Mouse (Mus musculus) megakaryocyte, embryonic 14.5 days (primary cell): ENCODE results near the gene Tnfrsf17. TPM values are rescaled to one million over a fixed set of nuclear protein-coding genes. Genes with fewer than 3 reads are reported as not detected.
A peak's percentile ranks its signal among the peaks of the same experiment; 100 is the strongest.

Source experiments
- H3K27me3 ChIP-seq: replicated peaks from 2 replicates; pipeline ENCODE3; 2012; ENCODE audit warnings: inconsistent platforms
- H3K36me3 ChIP-seq: replicated peaks from 2 replicates; pipeline ENCODE3; 2012; ENCODE audit warnings: low read length, inconsistent platforms, mixed read lengths
- H3K4me1 ChIP-seq: 2 replicates; pipeline ENCODE4 v1.6.1; 2012; ENCODE audit warnings: inconsistent platforms
- H3K4me3 ChIP-seq: replicated peaks from 2 replicates; pipeline ENCODE3; 2012; ENCODE audit warnings: moderate library complexity, mild to moderate bottlenecking, inconsistent platforms
- H3K9me3 ChIP-seq: 2 replicates; pipeline ENCODE4 v1.6.1; 2012; ENCODE audit warnings: inconsistent platforms
- FLI1 ChIP-seq: IDR thresholded peaks from 2 replicates; pipeline ENCODE4 v1.6.1; 2012; ENCODE audit warnings: low read length, inconsistent platforms, mixed read lengths
- GATA1 ChIP-seq: IDR thresholded peaks from 3 replicates; pipeline ENCODE4 v1.6.1; 2012; ENCODE audit warnings: mixed read lengths, low read length, inconsistent platforms, borderline replicate concordance
- polyA plus RNA-seq: library from polyadenylated mRNA; stranded (reverse); fragments of >175 nt; gene quantifications from 2 replicates; pipeline ENCODE4 v1.2.3, GENCODE M21; 2012; ENCODE audit warnings: low replicate concordance; ENCODE audit not compliant: insufficient read depth

Tnfrsf17 gene
- polyA plus RNA-seq, 1 experiment = not detected

GRCm38 (mm10) chr16:11303741-11304140 lies 9.9 kb upstream of the Tnfrsf17 start:
- no peaks in the 10 kb centered on the region for H3K27me3 ChIP-seq
- no peaks in the 10 kb centered on the region for H3K9me3 ChIP-seq
- TF ChIP-seq FLI1 (no peak), GATA1 (no peak)
- 0 out of 2 replicates have a peak, but pooled peaks cover 3% of the 10 kb centered on the region for H3K4me1 ChIP-seq
- H3K36me3 ChIP-seq = no peaks in the 10 kb centered on the region
- no peak overlapping the region for H3K4me3 ChIP-seq

DNA sequence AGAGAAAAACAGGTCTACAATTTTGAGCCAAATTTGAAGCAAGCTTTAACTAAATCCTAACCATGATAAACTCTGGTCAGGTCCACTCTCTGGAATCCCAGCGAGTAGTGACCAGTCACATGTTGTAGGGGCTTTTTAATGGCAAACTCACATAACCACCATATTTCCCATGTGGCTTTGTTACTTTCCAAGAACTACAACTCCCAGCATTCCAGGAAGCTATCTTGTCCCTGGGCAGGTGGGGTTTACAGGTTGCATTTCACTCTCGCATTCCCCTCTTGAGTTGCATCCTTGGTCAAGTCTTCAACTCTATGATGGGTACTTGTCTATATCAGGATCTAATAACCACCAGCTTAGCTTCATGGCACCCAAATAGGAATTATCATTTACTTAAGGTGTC lies 8.1 kb upstream of the Tnfrsf17 start:
- TF ChIP-seq GATA1 (no peak), FLI1 (no peak)
- no peak overlapping the region for H3K4me3 ChIP-seq
- no peaks in the 10 kb centered on the region for H3K36me3 ChIP-seq
- H3K4me1 ChIP-seq = peaks cover 7% of the 10 kb centered on the region
- H3K9me3 ChIP-seq = no peaks in the 10 kb centered on the region
- H3K27me3 ChIP-seq = no peaks in the 10 kb centered on the region

DNA sequence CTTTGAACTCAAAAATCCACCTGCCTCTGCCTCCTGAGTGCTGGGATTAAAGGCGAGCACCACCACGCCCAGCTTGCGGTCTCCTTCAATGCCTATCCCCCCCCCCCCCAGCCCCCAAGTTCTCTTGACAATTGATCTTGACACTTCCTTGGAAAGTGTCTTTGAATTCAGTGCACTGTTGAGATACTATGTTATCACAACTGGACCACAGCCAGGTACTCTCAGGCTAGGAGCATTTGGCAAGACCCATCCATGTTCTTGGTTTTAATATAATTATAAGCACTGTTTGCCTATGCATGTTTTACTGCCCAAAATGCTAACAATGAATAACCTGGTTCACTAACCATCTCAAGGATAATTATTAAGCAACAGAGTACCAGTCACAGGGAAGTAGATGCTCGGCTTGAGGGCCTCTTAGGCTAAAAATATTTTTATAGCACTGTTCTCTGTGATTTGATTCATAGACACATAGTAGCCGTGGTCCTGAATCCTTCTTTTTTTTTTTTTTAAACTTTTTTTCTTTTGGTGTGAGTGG lies 2.2 kb downstream of the Tnfrsf17 start:
- TF ChIP-seq GATA1 (no peak), FLI1 (no peak)
- Histone ChIP-seq H3K27me3 (peaks cover 2% of the 10 kb centered on the region), H3K4me3 (no peak overlapping the region)

DNA sequence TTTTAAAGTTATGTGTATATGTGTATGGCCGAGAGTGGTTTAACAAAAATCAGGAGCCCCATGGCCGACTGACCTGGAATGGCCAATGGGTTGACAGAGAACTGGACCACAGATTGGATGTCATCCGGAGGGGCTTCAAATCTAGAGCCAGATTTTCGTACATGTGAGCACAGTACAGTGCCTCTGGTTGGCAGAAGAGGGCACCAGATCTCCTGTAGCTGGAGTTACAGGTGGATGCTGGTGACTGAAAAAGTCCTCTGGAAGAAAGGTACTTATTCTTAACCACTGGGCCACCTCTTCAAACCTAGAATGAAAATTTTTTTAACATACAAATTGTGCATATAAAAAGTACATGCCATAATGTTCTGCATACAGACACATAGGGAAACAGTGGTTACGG lies 3.1 kb downstream of the Tnfrsf17 start:
- Histone ChIP-seq H3K9me3 (no peaks in the 10 kb centered on the region), H3K36me3 (no peaks in the 10 kb centered on the region), H3K4me1 (peaks cover 31% of the 10 kb centered on the region), H3K27me3 (peaks cover 2% of the 10 kb centered on the region), H3K4me3 (no peak overlapping the region)
- no peak for TF ChIP-seq FLI1
- no peak for TF ChIP-seq GATA1

More for the DNA sequence above, 2.2 kb downstream of the Tnfrsf17 start:
- H3K36me3 ChIP-seq = no peaks in the 10 kb centered on the region
- H3K4me1 ChIP-seq = peaks cover 31% of the 10 kb centered on the region
- H3K9me3 ChIP-seq = no peaks in the 10 kb centered on the region

DNA sequence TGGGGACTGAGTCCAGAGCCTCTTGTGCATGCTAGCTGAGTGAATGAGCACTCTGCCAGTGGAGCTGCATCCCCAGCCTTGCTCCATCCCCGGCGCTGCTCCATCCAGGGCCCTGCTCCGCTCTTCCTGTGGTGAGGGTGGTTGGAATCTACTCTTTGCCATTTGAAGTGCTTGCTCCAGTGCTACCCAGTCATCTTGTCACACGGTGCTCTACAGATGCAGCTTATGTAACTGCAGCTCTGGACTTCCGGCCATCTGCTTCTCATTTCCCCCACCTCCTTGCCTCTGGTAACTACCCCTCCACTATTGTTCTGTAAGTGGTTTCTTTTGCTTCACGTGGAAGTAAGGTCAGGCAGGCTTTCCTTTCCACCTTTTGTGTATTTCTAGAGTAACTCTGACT lies 3.7 kb downstream of the Tnfrsf17 start:
- Histone ChIP-seq H3K4me1 (peaks cover 37% of the 10 kb centered on the region), H3K9me3 (no peaks in the 10 kb centered on the region), H3K36me3 (no peaks in the 10 kb centered on the region), H3K27me3 (peaks cover 2% of the 10 kb centered on the region), H3K4me3 (peak overlapping the region; percentile 78)
- TF ChIP-seq FLI1 = no peak
- no peak for TF ChIP-seq GATA1

DNA sequence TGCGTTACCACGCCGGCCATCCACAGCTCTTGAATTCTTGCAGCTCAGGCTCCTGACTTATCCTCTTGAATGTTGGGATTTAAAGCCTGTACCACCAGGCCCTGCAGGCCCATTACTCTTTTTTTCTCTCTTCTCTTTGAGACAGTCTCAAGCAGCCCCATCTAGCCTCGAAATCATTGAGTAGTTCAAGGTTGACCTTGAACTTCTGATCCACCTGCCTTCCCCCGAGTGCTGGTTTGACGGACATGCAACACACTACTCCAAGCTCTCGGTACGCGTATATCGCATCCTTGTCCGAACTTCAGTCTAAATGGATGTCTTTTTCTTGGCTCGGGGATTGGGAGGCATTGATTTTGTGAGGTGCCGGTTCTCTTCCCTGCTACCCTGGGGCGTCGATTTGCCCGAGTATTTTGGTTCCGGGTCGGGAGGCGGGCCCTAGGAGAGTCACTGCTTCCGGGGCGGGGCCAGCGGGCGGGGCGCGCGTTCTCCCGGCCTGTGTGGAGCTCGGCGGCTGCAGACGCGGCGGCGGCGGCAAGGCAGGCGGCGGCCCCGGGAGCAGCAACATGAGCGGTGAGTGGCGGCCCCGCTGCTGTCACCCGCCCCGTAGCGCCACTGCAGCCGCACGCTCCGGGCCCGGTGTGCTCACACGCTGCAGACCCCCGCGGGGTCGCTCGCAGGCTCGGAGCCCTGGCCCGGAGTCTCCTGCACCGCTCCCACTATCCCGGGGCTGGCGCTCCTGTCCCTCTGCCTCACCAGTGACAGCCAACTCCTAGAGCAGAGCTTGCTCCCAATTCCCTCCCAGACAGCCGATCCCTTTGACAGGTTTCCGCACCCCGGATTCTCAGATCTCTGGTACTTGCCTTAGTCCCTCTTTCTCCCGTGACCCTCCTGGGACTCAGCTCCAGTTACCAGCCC lies 9.1 kb downstream of the Tnfrsf17 start, which contains the start of gene Snx29:
Gene Snx29, plus strand, starts transcription at position 500 of the 915 bp plus-strand sequence.
- Histone ChIP-seq H3K27me3 (no peaks in the 10 kb centered on the region), H3K4me1 (peaks cover 39% of the 10 kb centered on the region), H3K9me3 (no peaks in the 10 kb centered on the region), H3K36me3 (peaks cover 13% of the 10 kb centered on the region), H3K4me3 (peak within 1 kb of the TSS; percentile 92)
- TF ChIP-seq GATA1 (no peak), FLI1 (0 out of 2 replicates have a peak, but pooled peaks have one; percentile 33)

GRCm38 (mm10) chr16:11323324-11324051 lies 9.9 kb downstream of the Tnfrsf17 start:
- no peak for TF ChIP-seq GATA1
- peaks cover 13% of the 10 kb centered on the region for H3K36me3 ChIP-seq
- peaks cover 40% of the 10 kb centered on the region for H3K4me1 ChIP-seq
- no peaks in the 10 kb centered on the region for H3K27me3 ChIP-seq
- no peaks in the 10 kb centered on the region for H3K9me3 ChIP-seq
- peak overlapping the region; percentile 92 for H3K4me3 ChIP-seq

- Histone ChIP-seq H3K4me3 (no peak overlapping the region), H3K36me3 (peaks cover 19% of the 10 kb centered on the region), H3K9me3 (peaks cover 7% of the 10 kb centered on the region), H3K4me1 (peaks cover 56% of the 10 kb centered on the region), H3K27me3 (no peaks in the 10 kb centered on the region)
- TF ChIP-seq GATA1 = no peak
- no peak for TF ChIP-seq FLI1
Observed at GRCm38 (mm10) chr16:11330081-11330800, 16.6 kb downstream of the Tnfrsf17 start.

DNA sequence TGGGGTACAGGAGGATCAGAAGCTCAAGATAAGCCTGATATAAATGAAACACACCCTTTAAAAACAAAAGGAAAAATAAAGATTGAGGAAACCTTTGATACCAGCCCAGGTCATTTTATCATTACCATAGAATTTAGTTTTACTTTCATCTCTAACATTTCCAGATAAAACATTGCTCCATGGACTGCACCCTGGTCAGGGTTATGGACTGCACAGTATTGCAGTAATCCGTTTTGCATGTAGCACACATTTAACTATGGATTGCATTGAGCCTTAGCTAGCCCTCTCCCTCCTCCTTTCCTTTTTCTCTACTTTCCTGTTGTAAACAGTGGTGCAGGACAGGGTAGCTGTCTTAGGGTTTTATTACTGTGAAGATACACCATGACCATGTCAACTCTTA lies 17.4 kb downstream of the Tnfrsf17 start:
- H3K9me3 ChIP-seq = peaks cover 7% of the 10 kb centered on the region
- H3K36me3 ChIP-seq = peaks cover 14% of the 10 kb centered on the region
- TF ChIP-seq FLI1 (no peak), GATA1 (no peak)
- no peak overlapping the region for H3K4me3 ChIP-seq
- no peaks in the 10 kb centered on the region for H3K27me3 ChIP-seq
- peaks cover 52% of the 10 kb centered on the region for H3K4me1 ChIP-seq
